Mouse (Mus musculus) embryonic facial prominence, embryonic 13.5 days (tissue): ENCODE data around the gene Tmem45a. TPM values are rescaled to one million over a fixed set of nuclear protein-coding genes. Genes with fewer than 3 reads are reported as not detected.
"Not testable (repeated sequence)": the region's sequence is repeated elsewhere in the genome, so short reads cannot be mapped to it uniquely, and the experiment has no call there.

Experiments used
- ATAC-seq: fragments of 200-750 bp; cut with Nextera tagmentation; 2 replicates; pipeline ENCODE4 v1.8.0; 2017; ENCODE audit warnings: low read depth; ENCODE audit not compliant: insufficient number of reproducible peaks, insufficient read depth, low FRiP score, low TSS enrichment
- H3K27ac ChIP-seq: fragments of 300-500 bp; sonication (generic); 2 replicates; pipeline ENCODE4 v1.5.1; 2015; ENCODE audit warnings: moderate library complexity, mild to moderate bottlenecking, inconsistent platforms
- H3K27me3 ChIP-seq: fragments of 300-500 bp; sonication (generic); 2 replicates; pipeline ENCODE4 v1.6.1; 2015; ENCODE audit warnings: mild to moderate bottlenecking, inconsistent platforms
- H3K36me3 ChIP-seq: fragments of 300-500 bp; sonication (generic); 2 replicates; pipeline ENCODE4 v1.6.1; 2015; ENCODE audit warnings: mild to moderate bottlenecking, inconsistent platforms
- H3K4me1 ChIP-seq: fragments of 300-500 bp; sonication (generic); 2 replicates; pipeline ENCODE4 v1.6.1; 2015; ENCODE audit warnings: inconsistent platforms
- H3K4me2 ChIP-seq: fragments of 300-500 bp; sonication (generic); 2 replicates; pipeline ENCODE4 v1.6.1; 2015; ENCODE audit warnings: moderate library complexity, mild to moderate bottlenecking, inconsistent platforms
- H3K4me3 ChIP-seq: fragments of 300-500 bp; sonication (generic); 2 replicates; pipeline ENCODE4 v1.5.1; 2015; ENCODE audit warnings: mild to moderate bottlenecking, inconsistent platforms
- H3K9ac ChIP-seq: fragments of 300-500 bp; sonication (generic); 2 replicates; pipeline ENCODE4 v1.6.1; 2015; ENCODE audit warnings: mild to moderate bottlenecking, inconsistent platforms
- H3K9me3 ChIP-seq: fragments of 300-500 bp; sonication (generic); 2 replicates; pipeline ENCODE4 v1.6.1; 2016; ENCODE audit warnings: inconsistent platforms
- WGBS: fragments of 180-500 bp; shearing (Covaris S2); methylation state at CpG from one replicate; pipeline ENCODE4 v1.1.7; 2015; ENCODE audit warnings: mixed read lengths; 5-methylcytosine and 5-hydroxymethylcytosine counted together
- polyA plus RNA-seq: library from polyadenylated mRNA; unstranded; fragments of >200 nt; fragmentation: Nextera tagmentation; extraction: Ambion mirVana; gene quantifications from 2 replicates; pipeline ENCODE4 v1.2.1, GENCODE M21; 2015

Gene Tmem45a
- polyA plus RNA-seq, result 36.0 and 37.7 TPM in 2 replicates

- Histone ChIP-seq H3K27ac (peak within 1 kb of the TSS; percentile 74), H3K27me3 (no peaks in the 10 kb centered on the region), H3K4me1 (0 out of 2 replicates have a peak, but pooled peaks cover 8% of the 10 kb centered on the region), H3K36me3 (no peaks in the 10 kb centered on the region), H3K9ac (peak within 1 kb of the TSS; percentile 64), H3K9me3 (no peaks in the 10 kb centered on the region), H3K4me2 (peak within 1 kb of the TSS; percentile 61), H3K4me3 (peak within 1 kb of the TSS; percentile 54)
- ATAC-seq, result peak; percentile 99
- 4% methylated on average over 25 of the region's 25 CpGs for WGBS
Measured at GRCm38 (mm10) chr16:56885824-56886615, at the start of gene Tmem45a. Gene Tmem45a, minus strand, starts transcription at chr16:56886166.

- H3K4me1 ChIP-seq, result no peaks in the 10 kb centered on the region
- WGBS, result 26% methylated on average over 3 of the region's 3 CpGs
- H3K9me3 ChIP-seq, result no peaks in the 10 kb centered on the region
- no peaks in the 10 kb centered on the region for H3K36me3 ChIP-seq
- no peak within 1 kb of the TSS for H3K9ac ChIP-seq
- no peaks in the 10 kb centered on the region for H3K27me3 ChIP-seq
- H3K4me3 ChIP-seq, result no peak within 1 kb of the TSS
- no peak within 1 kb of the TSS for H3K27ac ChIP-seq
- no peak for ATAC-seq
- H3K4me2 ChIP-seq, result no peak within 1 kb of the TSS
Measured at GRCm38 (mm10) chr16:56928023-56928422, 42.1 kb upstream of the Tmem45a start, which contains the start of gene Lnp1. Gene Lnp1, minus strand, starts transcription at chr16:56928061.

GRCm38 (mm10) chr16:56920102-56920657 lies 34.2 kb upstream of the Tmem45a start:
- Histone ChIP-seq H3K4me1 (no peaks in the 10 kb centered on the region), H3K4me2 (no peak overlapping the region), H3K36me3 (no peaks in the 10 kb centered on the region), H3K9me3 (no peaks in the 10 kb centered on the region), H3K27ac (no peak overlapping the region), H3K4me3 (no peak overlapping the region), H3K27me3 (no peaks in the 10 kb centered on the region), H3K9ac (no peak overlapping the region)
- 23% methylated on average over 8 of the region's 8 CpGs for WGBS
- ATAC-seq, result peak; percentile 52; the same call in 1 of the 2 replicates

GRCm38 (mm10) chr16:56917230-56917629 lies 31.3 kb upstream of the Tmem45a start:
- H3K4me2 ChIP-seq, result no peak overlapping the region
- WGBS, result 90% methylated on average over 7 of the region's 7 CpGs
- no peaks in the 10 kb centered on the region for H3K36me3 ChIP-seq
- no peak overlapping the region for H3K27ac ChIP-seq
- H3K4me3 ChIP-seq, result no peak overlapping the region
- no peaks in the 10 kb centered on the region for H3K27me3 ChIP-seq
- no peak overlapping the region for H3K9ac ChIP-seq
- H3K9me3 ChIP-seq, result no peaks in the 10 kb centered on the region
- H3K4me1 ChIP-seq, result no peaks in the 10 kb centered on the region
- ATAC-seq, result no peak

- H3K27me3 ChIP-seq, result no peaks in the 10 kb centered on the region
- ATAC-seq, result no peak
- WGBS, result 53% methylated on average over 5 of the region's 5 CpGs
Measured at GRCm38 (mm10) chr16:56908986-56909385, 23.0 kb upstream of the Tmem45a start.

GRCm38 (mm10) chr16:56902206-56902605 lies 16.2 kb upstream of the Tmem45a start:
- 59% methylated on average over 3 of the region's 3 CpGs for WGBS
- not testable (repeated sequence) for H3K4me2 ChIP-seq, H3K9me3 ChIP-seq, ATAC-seq, H3K4me3 ChIP-seq, H3K27ac ChIP-seq, H3K9ac ChIP-seq, H3K36me3 ChIP-seq, H3K27me3 ChIP-seq, H3K4me1 ChIP-seq

More at GRCm38 (mm10) chr16:56908986-56909385, 23.0 kb upstream of the Tmem45a start:
- Histone ChIP-seq H3K4me1 (no peaks in the 10 kb centered on the region), H3K9me3 (no peaks in the 10 kb centered on the region), H3K4me2 (no peak overlapping the region), H3K9ac (no peak overlapping the region), H3K27ac (no peak overlapping the region), H3K4me3 (no peak overlapping the region), H3K36me3 (no peaks in the 10 kb centered on the region)

- Histone ChIP-seq H3K9me3 (no peaks in the 10 kb centered on the region), H3K4me2 (no peak overlapping the region), H3K27ac (no peak overlapping the region), H3K27me3 (no peaks in the 10 kb centered on the region), H3K4me3 (no peak overlapping the region), H3K36me3 (no peaks in the 10 kb centered on the region), H3K4me1 (0 out of 2 replicates have a peak, but pooled peaks cover 4% of the 10 kb centered on the region), H3K9ac (no peak overlapping the region)
- ATAC-seq, result no peak
- WGBS, result 90% methylated on average over 5 of the region's 5 CpGs
Measured at GRCm38 (mm10) chr16:56891583-56891982, 5.6 kb upstream of the Tmem45a start.

- no peaks in the 10 kb centered on the region for H3K9me3 ChIP-seq
- no peak for ATAC-seq
- peak overlapping the region; percentile 54 for H3K4me3 ChIP-seq
- peak overlapping the region; percentile 61 for H3K4me2 ChIP-seq
- H3K9ac ChIP-seq, result peak overlapping the region; percentile 64
- no peaks in the 10 kb centered on the region for H3K27me3 ChIP-seq
- 0 out of 2 replicates have a peak, but pooled peaks cover 8% of the 10 kb centered on the region for H3K4me1 ChIP-seq
- 21% methylated on average over 9 of the region's 9 CpGs for WGBS
- no peaks in the 10 kb centered on the region for H3K36me3 ChIP-seq
- no peak overlapping the region for H3K27ac ChIP-seq
Measured at GRCm38 (mm10) chr16:56886616-56887116, 700 bp upstream of the Tmem45a start.

GRCm38 (mm10) chr16:56884811-56885210 lies 1.2 kb downstream of the Tmem45a start:
- 94% methylated on average over 6 of the region's 6 CpGs for WGBS
- no peak overlapping the region for H3K27ac ChIP-seq
- no peaks in the 10 kb centered on the region for H3K9me3 ChIP-seq
- peak overlapping the region; percentile 61 for H3K4me2 ChIP-seq
- H3K9ac ChIP-seq, result no peak overlapping the region
- H3K4me3 ChIP-seq, result peak overlapping the region; percentile 10; the same call in 1 of the 2 replicates
- no peak for ATAC-seq
- H3K36me3 ChIP-seq, result no peaks in the 10 kb centered on the region
- H3K4me1 ChIP-seq, result 0 out of 2 replicates have a peak, but pooled peaks cover 8% of the 10 kb centered on the region
- H3K27me3 ChIP-seq, result no peaks in the 10 kb centered on the region

GRCm38 (mm10) chr16:56873410-56873809 lies 12.6 kb downstream of the Tmem45a start:
- no peak for ATAC-seq
- H3K36me3 ChIP-seq, result no peaks in the 10 kb centered on the region
- H3K27ac ChIP-seq, result no peak overlapping the region
- H3K9ac ChIP-seq, result no peak overlapping the region
- WGBS, result 32% methylated on average over 2 of the region's 2 CpGs
- H3K4me1 ChIP-seq, result no peaks in the 10 kb centered on the region
- H3K27me3 ChIP-seq, result no peaks in the 10 kb centered on the region
- H3K9me3 ChIP-seq, result no peaks in the 10 kb centered on the region
- no peak overlapping the region for H3K4me2 ChIP-seq
- no peak overlapping the region for H3K4me3 ChIP-seq

- Histone ChIP-seq H3K27me3 (no peaks in the 10 kb centered on the region), H3K4me2 (no peak overlapping the region), H3K9ac (no peak overlapping the region), H3K36me3 (no peaks in the 10 kb centered on the region), H3K4me1 (no peaks in the 10 kb centered on the region), H3K4me3 (no peak overlapping the region), H3K9me3 (no peaks in the 10 kb centered on the region), H3K27ac (no peak overlapping the region)
- 71% methylated on average over 3 of the region's 3 CpGs for WGBS
- ATAC-seq, result no peak
Measured at GRCm38 (mm10) chr16:56870458-56870857, 15.5 kb downstream of the Tmem45a start.
